Mouse (Mus musculus): ENCODE results near the gene Kmt5b. TPM values are rescaled to one million over a fixed set of nuclear protein-coding genes. Genes with fewer than 3 reads are reported as not detected.

The Kmt5b gene
- polyA plus RNA-seq, 1 experiment, result 43.2 TPM

GRCm38 (mm10) chr19:3778713-3779112 is 11.5 kb downstream of the Kmt5b start:
- 91% methylated on average over 8 of the region's 8 CpGs for WGBS
- H3K27ac ChIP-seq (ENCODE audit: control insufficient read depth, insufficient read depth, low read depth, low read length, poor library complexity), result no peak overlapping the region
- no peak for TF ChIP-seq CTCF (IDR thresholded peaks at IDR 0.05; ENCODE audit: control insufficient read depth, insufficient read depth, low read length)
- no peak for TF ChIP-seq POLR2A (IDR thresholded peaks at IDR 0.05; ENCODE audit: borderline replicate concordance, control insufficient read depth, low read depth, low read length)
- H3K4me1 ChIP-seq (ENCODE audit: control insufficient read depth, insufficient read depth, low read length), result no peaks in the 10 kb centered on the region
- H3K4me3 ChIP-seq (replicated peaks; ENCODE audit: control insufficient read depth, low read depth, low read length), result no peak overlapping the region

- no peak overlapping the region for H3K4me3 ChIP-seq (replicated peaks; ENCODE audit: control insufficient read depth, low read depth, low read length)
- H3K27ac ChIP-seq (ENCODE audit: control insufficient read depth, insufficient read depth, low read depth, low read length, poor library complexity), result no peak overlapping the region
- TF ChIP-seq CTCF (IDR thresholded peaks at IDR 0.05; ENCODE audit: control insufficient read depth, insufficient read depth, low read length) (no peak), POLR2A (IDR thresholded peaks at IDR 0.05; ENCODE audit: borderline replicate concordance, control insufficient read depth, low read depth, low read length) (no peak)
- WGBS, result 45% methylated on average over 1 of the region's 1 CpGs
- H3K4me1 ChIP-seq (ENCODE audit: control insufficient read depth, insufficient read depth, low read length), result no peaks in the 10 kb centered on the region; the same call in 1 of the 2 replicates
Observed at GRCm38 (mm10) chr19:3790077-3790476, 22.9 kb downstream of the Kmt5b start.

- 90% methylated on average over 7 of the region's 7 CpGs for WGBS
- H3K4me1 ChIP-seq (ENCODE audit: control insufficient read depth, insufficient read depth, low read length), result peaks cover 4% of the 10 kb centered on the region
- TF ChIP-seq POLR2A (IDR thresholded peaks at IDR 0.05; ENCODE audit: borderline replicate concordance, control insufficient read depth, low read depth, low read length) (no peak), CTCF (IDR thresholded peaks at IDR 0.05; ENCODE audit: control insufficient read depth, insufficient read depth, low read length) (no peak)
- no peak overlapping the region for H3K27ac ChIP-seq (ENCODE audit: control insufficient read depth, insufficient read depth, low read depth, low read length, poor library complexity)
- H3K4me3 ChIP-seq (replicated peaks; ENCODE audit: control insufficient read depth, low read depth, low read length), result no peak overlapping the region
Observed at GRCm38 (mm10) chr19:3805526-3805925, 38.3 kb downstream of the Kmt5b start.

GRCm38 (mm10) chr19:3810536-3811233 is 43.5 kb downstream of the Kmt5b start:
- no peak for TF ChIP-seq CTCF (IDR thresholded peaks at IDR 0.05; ENCODE audit: control insufficient read depth, insufficient read depth, low read length)
- no peak for TF ChIP-seq POLR2A (IDR thresholded peaks at IDR 0.05; ENCODE audit: borderline replicate concordance, control insufficient read depth, low read depth, low read length)
- H3K4me1 ChIP-seq (ENCODE audit: control insufficient read depth, insufficient read depth, low read length), result peaks cover 6% of the 10 kb centered on the region
- no peak overlapping the region for H3K27ac ChIP-seq (ENCODE audit: control insufficient read depth, insufficient read depth, low read depth, low read length, poor library complexity)
- 88% methylated on average over 10 of the region's 10 CpGs for WGBS
- H3K4me3 ChIP-seq (replicated peaks; ENCODE audit: control insufficient read depth, low read depth, low read length), result no peak overlapping the region

GRCm38 (mm10) chr19:3814461-3814860 is 47.2 kb downstream of the Kmt5b start:
- Histone ChIP-seq H3K4me3 (replicated peaks; ENCODE audit: control insufficient read depth, low read depth, low read length) (no peak overlapping the region), H3K4me1 (ENCODE audit: control insufficient read depth, insufficient read depth, low read length) (peaks cover 6% of the 10 kb centered on the region), H3K27ac (ENCODE audit: control insufficient read depth, insufficient read depth, low read depth, low read length, poor library complexity) (no peak overlapping the region)
- TF ChIP-seq CTCF (IDR thresholded peaks at IDR 0.05; ENCODE audit: control insufficient read depth, insufficient read depth, low read length), result no peak
- no peak for TF ChIP-seq POLR2A (IDR thresholded peaks at IDR 0.05; ENCODE audit: borderline replicate concordance, control insufficient read depth, low read depth, low read length)
- whole genome bisulfite sequencing, result 84% methylated on average over 10 of the region's 10 CpGs

- H3K4me1 ChIP-seq (ENCODE audit: control insufficient read depth, insufficient read depth, low read length), result peaks cover 2% of the 10 kb centered on the region; the same call in 1 of the 2 replicates
- H3K27ac ChIP-seq (ENCODE audit: control insufficient read depth, insufficient read depth, low read depth, low read length, poor library complexity), result no peak overlapping the region
- no peak overlapping the region for H3K4me3 ChIP-seq (replicated peaks; ENCODE audit: control insufficient read depth, low read depth, low read length)
- TF ChIP-seq POLR2A (IDR thresholded peaks at IDR 0.05; ENCODE audit: borderline replicate concordance, control insufficient read depth, low read depth, low read length), result no peak
- no peak for TF ChIP-seq CTCF (IDR thresholded peaks at IDR 0.05; ENCODE audit: control insufficient read depth, insufficient read depth, low read length)
- WGBS, result 89% methylated on average over 12 of the region's 12 CpGs
Observed at GRCm38 (mm10) chr19:3815824-3816223, 48.6 kb downstream of the Kmt5b start.

GRCm38 (mm10) chr19:3819080-3819479 is 51.9 kb downstream of the Kmt5b start:
- Histone ChIP-seq H3K4me3 (replicated peaks; ENCODE audit: control insufficient read depth, low read depth, low read length) (no peak overlapping the region), H3K4me1 (ENCODE audit: control insufficient read depth, insufficient read depth, low read length) (no peaks in the 10 kb centered on the region), H3K27ac (ENCODE audit: control insufficient read depth, insufficient read depth, low read depth, low read length, poor library complexity) (no peak overlapping the region)
- WGBS, result 72% methylated on average over 2 of the region's 2 CpGs
- no peak for TF ChIP-seq POLR2A (IDR thresholded peaks at IDR 0.05; ENCODE audit: borderline replicate concordance, control insufficient read depth, low read depth, low read length)
- TF ChIP-seq CTCF (IDR thresholded peaks at IDR 0.05; ENCODE audit: control insufficient read depth, insufficient read depth, low read length), result no peak

GRCm38 (mm10) chr19:3819899-3820444 is 52.8 kb downstream of the Kmt5b start:
- 81% methylated on average over 2 of the region's 2 CpGs for WGBS
- no peaks in the 10 kb centered on the region for H3K4me1 ChIP-seq (ENCODE audit: control insufficient read depth, insufficient read depth, low read length)
- H3K4me3 ChIP-seq (replicated peaks; ENCODE audit: control insufficient read depth, low read depth, low read length), result no peak overlapping the region
- H3K27ac ChIP-seq (ENCODE audit: control insufficient read depth, insufficient read depth, low read depth, low read length, poor library complexity), result no peak overlapping the region
- TF ChIP-seq POLR2A (IDR thresholded peaks at IDR 0.05; ENCODE audit: borderline replicate concordance, control insufficient read depth, low read depth, low read length) (no peak), CTCF (IDR thresholded peaks at IDR 0.05; ENCODE audit: control insufficient read depth, insufficient read depth, low read length) (no peak)

Measured in bone marrow, adult 2 months (tissue).